In genomic region chr2:126782433-126782832, GRCm38 (mm10) we compare ENCODE assay signal across 9 mouse cellular contexts. TPM values are rescaled to one million over a fixed set of nuclear protein-coding genes. Genes with fewer than 3 reads are reported as not detected.
DNase-seq lines count a peak whose midpoint lies in the region; ATAC-seq lines count a peak whose summit lies in the region.
"Had no signal": no experiment of that assay in that cellular context is flagged by ENCODE, and none has a peak within 500 bp of the region (broad histone marks: within the 10 kb centered on the region; RNA-seq: fewer than 3 reads in every experiment).

No protein-coding gene starts in this region.

- DNase-seq in embryo, embryonic 10 days (ENCODE audit: low spot score): peak; percentile 12
- no peak for DNase-seq in embryo, embryonic 9.5 days (ENCODE audit: extremely low spot score)
- peak; percentile 98 for DNase-seq in 3T3-L1 (ENCODE audit: low read depth, low spot score)
- peak; percentile 95 for DNase-seq in brain, adult 2 months (ENCODE audit: low read depth, low spot score)
- DNase-seq in layer of hippocampus, adult 9-11 months: peak; percentile 89
- peak; percentile 22 for DNase-seq in ovary, adult 18-20 months (ENCODE audit: low spot score)
- DNase-seq in spleen, adult 12 weeks (ENCODE audit: low spot score): no peak

- ATAC-seq in granulocyte monocyte progenitor cell, adult 5-6 weeks (replicated peaks; ENCODE audit: poor library complexity, severe bottlenecking): peak; percentile 48; the same call in 1 of the 2 replicates

RNA-seq across cellular contexts. Expression of gene Usp50, which starts 0.8 kb away (rescaled TPM):
- 0.64 TPM in 1 of 2 replicates, not detected in the other for total RNA-seq in granulocyte monocyte progenitor cell, adult 5-6 weeks (2014; fragmentation: Nextera tagmentation)
- not detected in 2 replicates for total RNA-seq in granulocyte monocyte progenitor cell, adult 5-6 weeks (2017)
- total RNA-seq: neutrophil, adult 5-6 weeks had no signal

Comparison
In these comparisons a context has a peak if more than half of its experiments do, and no peak if none do; other contexts are left out.
1. DNase-seq: peak in embryo, embryonic 10 days (single experiment), 3T3-L1 (single experiment), brain, adult 2 months (single experiment), layer of hippocampus, adult 9-11 months (single experiment) and ovary, adult 18-20 months (single experiment); none in embryo, embryonic 9.5 days (single experiment) and spleen, adult 12 weeks (single experiment).